Comparison of ENCODE assay signal across 11 mouse cellular contexts in the genomic region with DNA sequence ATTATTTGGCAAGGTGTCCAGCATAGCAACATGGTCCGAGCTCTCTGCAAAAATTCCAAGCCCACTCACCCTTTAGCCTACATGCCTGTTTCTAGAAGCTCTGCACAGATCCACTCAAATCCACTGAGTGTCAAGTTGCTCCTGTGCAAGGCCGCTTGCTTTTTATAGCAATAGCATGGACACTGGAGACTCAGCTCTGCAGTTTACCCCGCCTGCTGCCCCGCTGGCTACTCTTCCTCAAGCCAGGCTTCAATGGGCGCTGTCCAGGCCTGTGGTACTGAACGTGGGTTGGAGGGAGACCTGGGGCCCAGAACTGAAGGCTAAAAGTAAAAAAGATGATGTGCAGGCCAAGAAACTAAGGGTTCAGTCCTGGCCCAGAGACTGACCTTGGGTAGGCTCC. TPM values are rescaled to one million over a fixed set of nuclear protein-coding genes. Genes with fewer than 3 reads are reported as not detected.
DNase-seq lines count a peak whose midpoint lies in the region; ATAC-seq and TF ChIP-seq lines count a peak whose summit lies in the region.
"Had no signal": no experiment of that assay in that cellular context is flagged by ENCODE, and none has a peak within 500 bp of the region (broad histone marks: within the 10 kb centered on the region; RNA-seq: fewer than 3 reads in every experiment).

No protein-coding gene starts in this region.

- no peak overlapping the region for H3K4me3 ChIP-seq in heart, embryonic 12.5 days
- no peak overlapping the region for H3K4me3 ChIP-seq in heart, embryonic 11.5 days (ENCODE audit: low read depth, low read length)
- H3K4me3 ChIP-seq in midbrain, embryonic 13.5 days (replicated peaks) = 0 out of 2 replicates have a peak overlapping the region, but pooled peaks have one; percentile 1
- H3K4me3 ChIP-seq in midbrain, embryonic 11.5 days (ENCODE audit: low read depth, low read length) = no peak overlapping the region
- no peak overlapping the region for H3K4me3 ChIP-seq in myocyte
- H3K4me3 ChIP-seq: forebrain, embryonic 10.5 days; heart, embryonic 15.5 days had no signal

- H3K4me2 ChIP-seq in heart, embryonic 12.5 days = no peak overlapping the region
- H3K4me2 ChIP-seq in heart, embryonic 11.5 days = no peak overlapping the region
- H3K4me2 ChIP-seq in midbrain, embryonic 13.5 days (replicated peaks) = no peak overlapping the region
- no peak overlapping the region for H3K4me2 ChIP-seq in midbrain, embryonic 11.5 days
- no peak overlapping the region for H3K4me2 ChIP-seq in myocyte (ENCODE audit: low read depth)
- H3K4me2 ChIP-seq: heart, embryonic 15.5 days had no signal

- TF ChIP-seq POLR2A in myocyte (IDR thresholded peaks at IDR 0.05; ENCODE audit: insufficient read length, low read depth) = no peak

- no peaks in the 10 kb centered on the region for H3K79me2 ChIP-seq in myocyte (ENCODE audit: control insufficient read depth, insufficient read depth)

- peaks cover 37% of the 10 kb centered on the region for H3K4me1 ChIP-seq in heart, embryonic 12.5 days (replicated peaks)
- H3K4me1 ChIP-seq in heart, embryonic 11.5 days (ENCODE audit: control insufficient read depth, insufficient read depth, low read length) = peaks cover 16% of the 10 kb centered on the region
- peaks cover 94% of the 10 kb centered on the region for H3K4me1 ChIP-seq in midbrain, embryonic 13.5 days (replicated peaks)
- H3K4me1 ChIP-seq in midbrain, embryonic 11.5 days (ENCODE audit: control insufficient read depth, insufficient read depth, low read length) = peaks cover 15% of the 10 kb centered on the region

- WGBS in heart, embryonic 12.5 days = 38% methylated on average over 6 of the region's 6 CpGs
- 34% methylated on average over 6 of the region's 6 CpGs for WGBS in heart, embryonic 11.5 days (ENCODE audit: insufficient replicate concordance)
- whole genome bisulfite sequencing in midbrain, embryonic 13.5 days = 74% methylated on average over 6 of the region's 6 CpGs
- WGBS in midbrain, embryonic 11.5 days = 77% methylated on average over 6 of the region's 6 CpGs

- DNase-seq in midbrain, embryonic 11.5 days (ENCODE audit: low spot score, missing footprints) = no peak
- peak; percentile 51 for DNase-seq in adipocyte (ENCODE audit: low spot score)
- DNase-seq in cerebellum, adult 9-11 months = no peak
- DNase-seq in thymus, postnatal 25 days = no peak
- DNase-seq: left cerebral cortex, postnatal 4 days had no signal

- H3K27me3 ChIP-seq in heart, embryonic 12.5 days (replicated peaks) = no peaks in the 10 kb centered on the region
- H3K27me3 ChIP-seq in heart, embryonic 11.5 days (ENCODE audit: control insufficient read depth, insufficient read depth, low read length) = no peaks in the 10 kb centered on the region
- H3K27me3 ChIP-seq in midbrain, embryonic 13.5 days = no peaks in the 10 kb centered on the region
- H3K27me3 ChIP-seq in midbrain, embryonic 11.5 days (ENCODE audit: control insufficient read depth, insufficient read depth, low read length) = no peaks in the 10 kb centered on the region
- no peaks in the 10 kb centered on the region for H3K27me3 ChIP-seq in myocyte (ENCODE audit: control insufficient read depth, insufficient read depth, insufficient read length)
- H3K27me3 ChIP-seq: heart, embryonic 15.5 days had no signal

- H3K36me3 ChIP-seq in heart, embryonic 12.5 days = peaks cover 20% of the 10 kb centered on the region
- H3K36me3 ChIP-seq in heart, embryonic 11.5 days (ENCODE audit: control insufficient read depth, insufficient read depth, low read length) = no peaks in the 10 kb centered on the region
- H3K36me3 ChIP-seq in midbrain, embryonic 13.5 days = peaks cover 96% of the 10 kb centered on the region
- H3K36me3 ChIP-seq in midbrain, embryonic 11.5 days (ENCODE audit: control insufficient read depth, insufficient read depth, low read length) = peaks cover 20% of the 10 kb centered on the region
- no peaks in the 10 kb centered on the region for H3K36me3 ChIP-seq in myocyte (ENCODE audit: control insufficient read depth, insufficient read depth)
- H3K36me3 ChIP-seq: heart, embryonic 15.5 days had no signal

- 0 out of 2 replicates have a peak overlapping the region, but pooled peaks have one; percentile 33 for H3K27ac ChIP-seq in heart, embryonic 12.5 days (ENCODE audit: poor library complexity, severe bottlenecking)
- H3K27ac ChIP-seq in heart, embryonic 11.5 days (ENCODE audit: low read depth, low read length) = no peak overlapping the region
- H3K27ac ChIP-seq in midbrain, embryonic 13.5 days = no peak overlapping the region
- H3K27ac ChIP-seq in midbrain, embryonic 11.5 days (ENCODE audit: low read depth, low read length) = no peak overlapping the region
- H3K27ac ChIP-seq: forebrain, embryonic 10.5 days; heart, embryonic 15.5 days had no signal

- H3ac ChIP-seq in myocyte (ENCODE audit: control insufficient read depth, insufficient read length) = no peak overlapping the region

- H3K9ac ChIP-seq in heart, embryonic 12.5 days = no peak overlapping the region
- no peak overlapping the region for H3K9ac ChIP-seq in heart, embryonic 11.5 days (ENCODE audit: low read depth, low read length)
- H3K9ac ChIP-seq in midbrain, embryonic 13.5 days (replicated peaks) = 0 out of 2 replicates have a peak overlapping the region, but pooled peaks have one; percentile 10
- no peak overlapping the region for H3K9ac ChIP-seq in midbrain, embryonic 11.5 days (ENCODE audit: low read length)
- H3K9ac ChIP-seq: heart, embryonic 15.5 days had no signal

- H3K9me3 ChIP-seq in heart, embryonic 12.5 days (replicated peaks) = no peaks in the 10 kb centered on the region
- H3K9me3 ChIP-seq in heart, embryonic 11.5 days (replicated peaks; ENCODE audit: control insufficient read depth, low read length) = no peaks in the 10 kb centered on the region
- no peaks in the 10 kb centered on the region for H3K9me3 ChIP-seq in midbrain, embryonic 13.5 days
- no peaks in the 10 kb centered on the region for H3K9me3 ChIP-seq in midbrain, embryonic 11.5 days (ENCODE audit: control insufficient read depth, low read length)
- H3K9me3 ChIP-seq: forebrain, embryonic 10.5 days; heart, embryonic 15.5 days had no signal

- ATAC-seq in heart, embryonic 12.5 days (ENCODE audit: insufficient number of reproducible peaks, low FRiP score) = no peak
- ATAC-seq in heart, embryonic 11.5 days (replicated peaks; ENCODE audit: insufficient number of reproducible peaks, low FRiP score, low TSS enrichment) = no peak
- no peak for ATAC-seq in midbrain, embryonic 13.5 days
- ATAC-seq in midbrain, embryonic 11.5 days (ENCODE audit: low FRiP score) = no peak

TF ChIP-seq in myocyte, 11 proteins besides CTCF, POLR2A, EP300 and RAD21:
- TF ChIP-seq USF1 (IDR thresholded peaks at IDR 0.05; ENCODE audit: low read depth) = no peak
- no peak for TF ChIP-seq SRF (IDR thresholded peaks at IDR 0.05; ENCODE audit: control insufficient read depth, insufficient read length, low read depth)
- no peak for TF ChIP-seq MAX (IDR thresholded peaks at IDR 0.05; ENCODE audit: low read depth)
- TF ChIP-seq POLR2AphosphoS2 (IDR thresholded peaks at IDR 0.05; ENCODE audit: insufficient read length, low read depth) = no peak
- peak in 1 of 3 experiments; percentile 40 for TF ChIP-seq MYOG (IDR thresholded peaks at IDR 0.05; ENCODE audit: control insufficient read depth in 1 of 3, insufficient read depth in 1 of 3, insufficient read length in 2 of 3, low read depth in 2 of 3)
- TF ChIP-seq MYOD1 (IDR thresholded peaks at IDR 0.05; ENCODE audit: control insufficient read depth in 1 of 3, insufficient read length in 2 of 3, low read depth in 2 of 3) = no peak
- TF ChIP-seq TCF12 (IDR thresholded peaks at IDR 0.05; ENCODE audit: insufficient read depth, poor library complexity, severe bottlenecking) = no peak
- peak; percentile 89 for TF ChIP-seq REST (IDR thresholded peaks at IDR 0.05; ENCODE audit: insufficient read depth, insufficient read length)
- no peak for TF ChIP-seq CEBPB (IDR thresholded peaks at IDR 0.05; ENCODE audit: insufficient read depth, poor library complexity, severe bottlenecking)
- no peak for TF ChIP-seq TCF3 (IDR thresholded peaks at IDR 0.05; ENCODE audit: insufficient read length, low read depth)
- no peak for TF ChIP-seq E2F4 (IDR thresholded peaks at IDR 0.05; ENCODE audit: insufficient read depth)

RNA-seq across cellular contexts. Expression of gene Sbk1, which starts 8.3 kb away (rescaled TPM):
- 24.0 and 24.5 TPM in 2 replicates for polyA plus RNA-seq in heart, embryonic 12.5 days (2016; fragmentation: Nextera tagmentation; extraction: Ambion mirVana)
- polyA plus RNA-seq in heart, embryonic 11.5 days (2014; fragmentation: Nextera tagmentation; extraction: Ambion mirVana) = 16.7 and 17.6 TPM in 2 replicates
- 238 and 300 TPM in 2 replicates for polyA plus RNA-seq in midbrain, embryonic 13.5 days (2015; fragmentation: Nextera tagmentation; extraction: Ambion mirVana)
- 133 and 162 TPM in 2 replicates for polyA plus RNA-seq in midbrain, embryonic 11.5 days (2014; fragmentation: Nextera tagmentation; extraction: Ambion mirVana)
- polyA plus RNA-seq in myocyte (2012; fragmentation: generic; extraction: Trizol) = 16.1 TPM
